Mouse (Mus musculus) hindlimb bud, embryonic 11.5 days (tissue): ENCODE measurements at regions not wholly inside any gene's neighbourhood (a gene's known extent, or its start where the extent isn't known, plus 50 kb on each side); places are given as distances from the start of the nearest gene placed in this dataset.

ENCODE experiments used
- DNase-seq: peaks from one replicate; pipeline ENCODE4 v3.0.0-alpha.2; 2012; ENCODE audit warnings: low read depth, low spot score; ENCODE audit errors: extremely low spot score

- no peak for DNase-seq
Measured at GRCm38 (mm10) chr8:34233705-34234104, 122.2 kb upstream of the Gm10131 start.

GRCm38 (mm10) chr8:34229477-34229876 is 117.9 kb upstream of the Gm10131 start:
- no peak for DNase-seq

GRCm38 (mm10) chr8:34225011-34225890 is 113.7 kb upstream of the Gm10131 start:
- no peak for DNase-seq

DNA sequence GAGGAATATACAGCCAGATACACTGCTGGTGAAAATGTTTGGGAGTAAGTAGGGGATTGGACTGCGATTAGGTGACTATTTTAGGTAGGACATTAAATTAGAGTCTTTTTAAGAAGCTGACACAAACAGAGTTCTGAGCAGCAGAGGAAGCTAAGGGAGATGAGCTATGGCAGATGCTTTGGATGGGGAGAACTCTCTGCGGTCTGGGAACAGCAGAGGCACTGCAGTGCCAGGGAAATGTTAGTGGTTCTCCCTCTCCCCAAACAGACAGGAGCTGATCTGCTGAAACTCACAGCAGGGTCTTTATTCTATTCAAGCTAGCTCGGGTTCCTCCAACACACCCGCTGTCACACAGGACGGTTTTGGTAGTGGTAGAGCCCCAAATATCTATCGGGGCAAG is 110.7 kb upstream of the Gm10131 start:
- no peak for DNase-seq
